11 mouse cellular contexts compared by ENCODE assay signal in genomic region chr3:107741387-107741786, GRCm38 (mm10). TPM values are rescaled to one million over a fixed set of nuclear protein-coding genes. Genes with fewer than 3 reads are reported as not detected.
DNase-seq lines count a peak whose midpoint lies in the region; ATAC-seq and TF ChIP-seq lines count a peak whose summit lies in the region.
"Had no signal": no experiment of that assay in that cellular context is flagged by ENCODE, and none has a peak within 500 bp of the region (broad histone marks: within the 10 kb centered on the region; RNA-seq: fewer than 3 reads in every experiment).

No protein-coding gene starts in this region.

- peak overlapping the region; percentile 68; the same call in 1 of the 2 replicates for H3K27ac ChIP-seq in intestine, embryonic 14.5 days (ENCODE audit: low read depth)
- H3K27ac ChIP-seq in intestine, postnatal 0 days (ENCODE audit: low read depth, low read length): no peak overlapping the region
- H3K27ac ChIP-seq in embryonic facial prominence, embryonic 11.5 days (replicated peaks; ENCODE audit: low read depth, low read length): peak overlapping the region; percentile 0; the same call in 1 of the 2 replicates
- peak overlapping the region; percentile 40; the same call in 1 of the 2 replicates for H3K27ac ChIP-seq in forebrain, postnatal 0 days (ENCODE audit: low read depth, low read length)
- H3K27ac ChIP-seq in liver, embryonic 15.5 days (replicated peaks): 0 out of 2 replicates have a peak overlapping the region, but pooled peaks have one; percentile 14
- H3K27ac ChIP-seq: neural tube, embryonic 12.5 days had no signal

- no peaks in the 10 kb centered on the region for H3K9me3 ChIP-seq in intestine, embryonic 14.5 days (ENCODE audit: control insufficient read depth, low read length)
- no peaks in the 10 kb centered on the region for H3K9me3 ChIP-seq in intestine, postnatal 0 days (ENCODE audit: control insufficient read depth)
- H3K9me3 ChIP-seq in embryonic facial prominence, embryonic 11.5 days (replicated peaks; ENCODE audit: control insufficient read depth, low read length): no peaks in the 10 kb centered on the region
- no peaks in the 10 kb centered on the region for H3K9me3 ChIP-seq in forebrain, postnatal 0 days (ENCODE audit: low read length)
- no peaks in the 10 kb centered on the region for H3K9me3 ChIP-seq in liver, embryonic 15.5 days (replicated peaks)
- H3K9me3 ChIP-seq: neural tube, embryonic 12.5 days had no signal

- H3K27me3 ChIP-seq in intestine, embryonic 14.5 days (replicated peaks; ENCODE audit: control insufficient read depth, insufficient read depth, low read length): no peaks in the 10 kb centered on the region
- no peaks in the 10 kb centered on the region for H3K27me3 ChIP-seq in intestine, postnatal 0 days (replicated peaks; ENCODE audit: control insufficient read depth, insufficient read depth, low read length)
- no peaks in the 10 kb centered on the region for H3K27me3 ChIP-seq in embryonic facial prominence, embryonic 11.5 days (ENCODE audit: control insufficient read depth, insufficient read depth, low read length)
- no peaks in the 10 kb centered on the region for H3K27me3 ChIP-seq in forebrain, postnatal 0 days (ENCODE audit: insufficient read depth, low read length)
- H3K27me3 ChIP-seq in liver, embryonic 15.5 days: no peaks in the 10 kb centered on the region
- H3K27me3 ChIP-seq: neural tube, embryonic 12.5 days had no signal

- H3K9ac ChIP-seq in intestine, embryonic 14.5 days (ENCODE audit: low read length): no peak overlapping the region
- H3K9ac ChIP-seq in intestine, postnatal 0 days (ENCODE audit: low read depth, low read length): no peak overlapping the region
- H3K9ac ChIP-seq in embryonic facial prominence, embryonic 11.5 days (replicated peaks; ENCODE audit: low read length): no peak overlapping the region
- H3K9ac ChIP-seq in forebrain, postnatal 0 days: no peak overlapping the region
- H3K9ac ChIP-seq in liver, embryonic 15.5 days: no peak overlapping the region
- H3K9ac ChIP-seq: neural tube, embryonic 12.5 days had no signal

- TF ChIP-seq CTCF in intestine, postnatal 0 days (IDR thresholded peaks at IDR 0.05; ENCODE audit: low read depth): no peak
- no peak for TF ChIP-seq CTCF in forebrain, postnatal 0 days (IDR thresholded peaks at IDR 0.05; ENCODE audit: low read depth)

- no peak overlapping the region for H3K4me2 ChIP-seq in intestine, embryonic 14.5 days (ENCODE audit: low read length)
- no peak overlapping the region for H3K4me2 ChIP-seq in intestine, postnatal 0 days (replicated peaks; ENCODE audit: low read depth)
- H3K4me2 ChIP-seq in embryonic facial prominence, embryonic 11.5 days (ENCODE audit: low read depth, low read length): no peak overlapping the region
- no peak overlapping the region for H3K4me2 ChIP-seq in forebrain, postnatal 0 days (ENCODE audit: low read depth)
- no peak overlapping the region for H3K4me2 ChIP-seq in liver, embryonic 15.5 days
- H3K4me2 ChIP-seq: neural tube, embryonic 12.5 days had no signal

- no peak for ATAC-seq in intestine, embryonic 14.5 days (replicated peaks; ENCODE audit: low FRiP score, low TSS enrichment, low read depth)
- ATAC-seq in intestine, postnatal 0 days: no peak
- ATAC-seq in embryonic facial prominence, embryonic 11.5 days (replicated peaks; ENCODE audit: insufficient number of reproducible peaks, low FRiP score, low TSS enrichment, low read depth): no peak
- no peak for ATAC-seq in forebrain, postnatal 0 days
- ATAC-seq in liver, embryonic 15.5 days (ENCODE audit: insufficient read depth): no peak

- H3K36me3 ChIP-seq in intestine, embryonic 14.5 days (ENCODE audit: control insufficient read depth, insufficient read depth, low read length): peaks cover 36% of the 10 kb centered on the region
- H3K36me3 ChIP-seq in intestine, postnatal 0 days (ENCODE audit: control insufficient read depth, insufficient read depth): no peaks in the 10 kb centered on the region
- H3K36me3 ChIP-seq in embryonic facial prominence, embryonic 11.5 days (replicated peaks; ENCODE audit: control insufficient read depth, insufficient read depth, low read depth, low read length): no peaks in the 10 kb centered on the region
- no peaks in the 10 kb centered on the region for H3K36me3 ChIP-seq in forebrain, postnatal 0 days (ENCODE audit: insufficient read depth)
- no peaks in the 10 kb centered on the region for H3K36me3 ChIP-seq in liver, embryonic 15.5 days (replicated peaks)
- H3K36me3 ChIP-seq: neural tube, embryonic 12.5 days had no signal

- no peak for DNase-seq in intestine, embryonic 14.5 days (ENCODE audit: low spot score)
- DNase-seq in embryonic facial prominence, embryonic 11.5 days (ENCODE audit: low spot score): no peak
- DNase-seq in forebrain, postnatal 0 days: no peak
- DNase-seq in testis, postnatal 14 days (ENCODE audit: low spot score): no peak
- no peak for DNase-seq in left cerebral cortex, adult 18-20 months (ENCODE audit: low spot score in 2 of 2)
- no peak for DNase-seq in cerebellum, postnatal 25 days
- DNase-seq: cerebellum, adult 9-11 months; gastrocnemius, postnatal 14 days had no signal

- H3K4me1 ChIP-seq in intestine, embryonic 14.5 days (replicated peaks; ENCODE audit: control insufficient read depth, insufficient read depth, low read length): peaks cover 28% of the 10 kb centered on the region
- peaks cover 5% of the 10 kb centered on the region; the same call in 1 of the 2 replicates for H3K4me1 ChIP-seq in intestine, postnatal 0 days (replicated peaks; ENCODE audit: control insufficient read depth, insufficient read depth, low read length)
- H3K4me1 ChIP-seq in embryonic facial prominence, embryonic 11.5 days (ENCODE audit: control insufficient read depth, insufficient read depth, low read length): no peaks in the 10 kb centered on the region
- H3K4me1 ChIP-seq in forebrain, postnatal 0 days (ENCODE audit: insufficient read depth): peaks cover 9% of the 10 kb centered on the region
- H3K4me1 ChIP-seq in liver, embryonic 15.5 days (replicated peaks): peaks cover 23% of the 10 kb centered on the region

- H3K4me3 ChIP-seq in intestine, embryonic 14.5 days (ENCODE audit: low read depth, low read length): no peak overlapping the region
- no peak overlapping the region for H3K4me3 ChIP-seq in intestine, postnatal 0 days (ENCODE audit: low read depth, low read length)
- H3K4me3 ChIP-seq in embryonic facial prominence, embryonic 11.5 days (ENCODE audit: low read depth, low read length): no peak overlapping the region
- no peak overlapping the region for H3K4me3 ChIP-seq in forebrain, postnatal 0 days (ENCODE audit: low read depth, low read length)
- H3K4me3 ChIP-seq in liver, embryonic 15.5 days (replicated peaks): no peak overlapping the region
- H3K4me3 ChIP-seq: neural tube, embryonic 12.5 days had no signal

RNA-seq across cellular contexts. Expression of gene Csf1, which starts 18.9 kb away (rescaled TPM):
- polyA plus RNA-seq in intestine, embryonic 14.5 days (2014; fragmentation: Nextera tagmentation; extraction: Ambion mirVana): 13.3 and 13.6 TPM in 2 replicates
- polyA plus RNA-seq in intestine, postnatal 0 days (2015; fragmentation: Nextera tagmentation; extraction: Ambion mirVana): 8.6 and 9.2 TPM in 2 replicates
- polyA plus RNA-seq in embryonic facial prominence, embryonic 11.5 days (2014; fragmentation: Nextera tagmentation; extraction: Ambion mirVana): 3.6 and 3.9 TPM in 2 replicates
- total RNA-seq in forebrain, postnatal 0 days (2014; rRNA removed): 6.3 and 11.7 TPM in 2 replicates
- 7.2 and 8.6 TPM in 2 replicates for polyA plus RNA-seq in forebrain, postnatal 0 days (2015; fragmentation: Nextera tagmentation; extraction: Ambion mirVana)
- 6.3 and 6.7 TPM in 2 replicates for polyA plus RNA-seq in liver, embryonic 15.5 days (2015; fragmentation: Nextera tagmentation; extraction: Ambion mirVana)
- total RNA-seq in left cerebral cortex, adult 18-20 months (2021): 10 to 100 TPM; 15.9 to 17.2 TPM

RNA-seq across cellular contexts. Expression of gene Ahcyl1, which starts 45.0 kb away (rescaled TPM):
- polyA plus RNA-seq in intestine, embryonic 14.5 days (2014; fragmentation: Nextera tagmentation; extraction: Ambion mirVana): 95.0 and 104 TPM in 2 replicates
- 37.8 and 39.0 TPM in 2 replicates for polyA plus RNA-seq in intestine, postnatal 0 days (2015; fragmentation: Nextera tagmentation; extraction: Ambion mirVana)
- 108 and 122 TPM in 2 replicates for polyA plus RNA-seq in embryonic facial prominence, embryonic 11.5 days (2014; fragmentation: Nextera tagmentation; extraction: Ambion mirVana)
- 54.2 and 54.6 TPM in 2 replicates for total RNA-seq in forebrain, postnatal 0 days (2014; rRNA removed)
- polyA plus RNA-seq in forebrain, postnatal 0 days (2015; fragmentation: Nextera tagmentation; extraction: Ambion mirVana): 79.2 and 100 TPM in 2 replicates
- 26.4 and 26.9 TPM in 2 replicates for polyA plus RNA-seq in liver, embryonic 15.5 days (2015; fragmentation: Nextera tagmentation; extraction: Ambion mirVana)
- total RNA-seq in left cerebral cortex, adult 18-20 months (2021): 100 to 1,000 TPM; 305 to 328 TPM
